Mouse (Mus musculus): ENCODE data around the gene Hk2.
"Not testable (repeated sequence)": the region's sequence is repeated elsewhere in the genome, so short reads cannot be mapped to it uniquely, and the experiment has no call there.

Gene Hk2

GRCm38 (mm10) chr6:82689474-82689873 lies 84.8 kb downstream of the Hk2 start:
- DNase-seq (ENCODE audit: low spot score), result no peak

- DNase-seq (ENCODE audit: low spot score), result not testable (repeated sequence)
Measured at GRCm38 (mm10) chr6:82688586-82688985, 85.7 kb downstream of the Hk2 start.

GRCm38 (mm10) chr6:82684136-82684535 lies 90.1 kb downstream of the Hk2 start:
- no peak for DNase-seq (ENCODE audit: low spot score)

GRCm38 (mm10) chr6:82679286-82679685 lies 95.0 kb downstream of the Hk2 start:
- not testable (repeated sequence) for DNase-seq (ENCODE audit: low spot score)

DNA sequence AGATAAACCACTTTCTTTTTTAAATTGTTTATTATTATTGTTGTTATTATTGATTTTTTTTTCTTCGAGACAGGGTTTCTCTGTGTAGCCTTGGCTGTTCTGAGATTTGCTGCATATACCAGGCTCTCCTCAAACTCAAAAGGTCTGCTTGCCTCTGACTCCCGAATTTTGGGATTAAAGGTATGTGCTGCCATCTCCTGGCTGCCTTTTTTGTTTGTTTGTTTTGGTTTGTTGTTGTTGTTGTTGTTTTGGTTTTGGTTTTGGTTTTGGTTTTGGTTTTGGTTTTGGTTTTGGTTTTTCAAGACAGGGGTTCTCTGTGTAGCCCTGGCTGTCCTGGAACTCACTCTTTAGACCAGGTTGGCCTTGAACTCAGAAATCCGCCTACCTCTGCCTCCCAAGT lies 96.6 kb downstream of the Hk2 start:
- not testable (repeated sequence) for DNase-seq (ENCODE audit: low spot score)
